Mouse (Mus musculus) stomach, embryonic 16.5 days (tissue): Measurements from ENCODE around the gene Acap2. TPM values are rescaled to one million over a fixed set of nuclear protein-coding genes. Genes with fewer than 3 reads are reported as not detected.

ENCODE experiments used
- ATAC-seq: fragments of 200-750 bp; cut with Nextera tagmentation; 2 replicates; pipeline ENCODE4 v1.8.0; 2017; ENCODE audit warnings: moderate number of reproducible peaks, moderate TSS enrichment; ENCODE audit not compliant: insufficient read depth, low FRiP score
- H3K27ac ChIP-seq: fragments of 300-500 bp; sonication (generic); 2 replicates; pipeline ENCODE4 v1.5.1; 2014; ENCODE audit warnings: low read length
- H3K27me3 ChIP-seq: fragments of 300-500 bp; sonication (generic); 2 replicates; pipeline ENCODE4 v1.6.1; 2014; ENCODE audit warnings: low read length, control low read depth, mixed read lengths; ENCODE audit not compliant: control insufficient read depth, insufficient read depth
- H3K36me3 ChIP-seq: fragments of 300-500 bp; sonication (generic); 2 replicates; pipeline ENCODE4 v1.6.1; 2014; ENCODE audit warnings: low read length; ENCODE audit not compliant: control insufficient read depth, insufficient read depth
- H3K4me1 ChIP-seq: fragments of 300-500 bp; sonication (generic); 2 replicates; pipeline ENCODE4 v1.6.1; 2014; ENCODE audit warnings: low read length, control low read depth, mixed read lengths; ENCODE audit not compliant: control insufficient read depth, insufficient read depth
- H3K4me2 ChIP-seq: fragments of 300-500 bp; sonication (generic); 2 replicates; pipeline ENCODE4 v1.6.1; 2014; ENCODE audit warnings: low read depth, low read length, mixed read lengths
- H3K4me3 ChIP-seq: fragments of 300-500 bp; sonication (generic); replicated peaks from 2 replicates; pipeline ENCODE4 v1.5.1; 2014; ENCODE audit warnings: mild to moderate bottlenecking, low read length
- H3K9ac ChIP-seq: fragments of 300-500 bp; sonication (generic); 2 replicates; pipeline ENCODE4 v1.6.1; 2014; ENCODE audit warnings: low read length
- H3K9me3 ChIP-seq: fragments of 300-500 bp; sonication (generic); replicated peaks from 2 replicates; pipeline ENCODE4 v1.6.1; 2016; ENCODE audit warnings: low read length, control low read depth; ENCODE audit not compliant: control insufficient read depth
- WGBS: fragments of 180-500 bp; shearing (Covaris S2); extraction: QIAGEN DNeasy Blood & Tissue Kit; methylation state at CpG from one replicate; pipeline ENCODE4 v1.1.7; 2014; 5-methylcytosine and 5-hydroxymethylcytosine counted together
- polyA plus RNA-seq: library from polyadenylated mRNA; unstranded; fragments of >200 nt; fragmentation: Nextera tagmentation; extraction: Ambion mirVana; gene quantifications from 2 replicates; pipeline ENCODE4 v1.2.1, GENCODE M21; 2015

Gene Acap2
- polyA plus RNA-seq, 1 experiment from 2014 or later: 21.4 TPM

DNA sequence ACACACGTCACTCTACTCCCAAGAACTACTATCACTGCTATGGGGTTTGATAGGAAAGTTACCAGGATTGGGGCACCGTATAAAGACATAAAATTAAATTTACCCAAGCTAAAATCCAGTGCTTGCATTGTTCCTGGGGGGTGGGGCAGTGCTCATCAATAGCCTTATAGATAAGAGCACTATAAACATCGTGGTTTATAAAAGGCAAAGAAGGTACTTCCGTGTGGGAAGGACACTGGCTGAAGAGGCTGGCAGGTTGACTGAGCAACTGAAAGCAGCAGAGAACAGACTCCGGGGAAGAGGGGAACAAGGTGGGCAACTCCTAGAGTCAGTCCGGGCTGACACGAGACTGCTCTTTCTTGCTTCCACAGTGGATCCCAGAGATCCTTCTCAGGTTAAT is 33.1 kb downstream of the Acap2 start:
- ATAC-seq: no peak
- H3K9ac ChIP-seq: no peak overlapping the region
- no peaks in the 10 kb centered on the region for H3K36me3 ChIP-seq
- H3K27me3 ChIP-seq: no peaks in the 10 kb centered on the region
- H3K9me3 ChIP-seq: no peaks in the 10 kb centered on the region
- no peak overlapping the region for H3K4me2 ChIP-seq
- H3K4me1 ChIP-seq: peaks cover 28% of the 10 kb centered on the region
- no peak overlapping the region for H3K4me3 ChIP-seq
- peak overlapping the region; percentile 29; the same call in 1 of the 2 replicates for H3K27ac ChIP-seq
- WGBS: 47% methylated on average over 7 of the region's 7 CpGs

DNA sequence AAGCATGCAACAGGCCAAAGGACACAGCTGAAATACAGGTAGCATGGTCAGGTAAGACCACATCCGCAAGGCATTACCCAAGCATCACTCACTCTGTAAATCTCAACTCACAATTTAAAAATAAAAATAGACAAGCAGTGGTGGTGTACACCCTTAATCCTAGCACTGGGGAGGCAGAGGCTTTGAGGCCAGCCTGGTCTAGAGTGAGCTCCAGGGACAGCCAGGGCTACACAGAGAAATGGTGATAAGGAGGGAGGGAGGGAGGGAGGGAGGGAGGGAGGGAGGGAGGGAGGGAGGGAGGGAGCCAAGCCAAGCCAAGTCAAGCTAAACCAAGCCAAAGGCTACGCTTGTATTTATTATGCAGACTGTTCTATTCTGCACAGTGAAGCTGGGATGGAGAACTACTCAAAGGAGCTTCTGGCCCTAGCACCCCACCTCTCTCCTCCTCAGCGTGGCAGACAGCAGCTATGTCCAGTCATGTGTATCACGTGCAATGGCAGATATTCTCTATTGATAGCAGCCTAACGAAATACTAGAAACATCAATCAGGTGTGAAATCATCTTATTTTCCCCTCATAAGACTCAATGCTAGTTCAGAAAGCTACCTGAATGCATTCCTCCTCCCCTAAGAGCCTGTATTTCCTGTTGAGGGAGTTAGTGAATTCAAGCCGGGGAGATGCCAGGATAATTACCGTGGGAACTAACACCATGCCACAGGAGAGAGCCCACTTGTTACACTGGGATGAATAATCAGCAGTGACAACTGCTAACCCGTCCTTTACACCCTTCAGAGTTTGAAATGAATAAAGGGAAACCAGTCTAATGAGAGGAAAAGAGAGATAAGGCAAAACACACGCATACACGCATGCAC is 33.8 kb downstream of the Acap2 start:
- H3K4me2 ChIP-seq: no peak overlapping the region
- peak overlapping the region; percentile 51 for H3K27ac ChIP-seq
- peaks cover 28% of the 10 kb centered on the region for H3K4me1 ChIP-seq
- no peaks in the 10 kb centered on the region for H3K9me3 ChIP-seq
- no peak overlapping the region for H3K9ac ChIP-seq
- no peak for ATAC-seq
- no peaks in the 10 kb centered on the region for H3K27me3 ChIP-seq
- no peak overlapping the region for H3K4me3 ChIP-seq
- H3K36me3 ChIP-seq: no peaks in the 10 kb centered on the region
- WGBS: 55% methylated on average over 10 of the region's 10 CpGs

GRCm38 (mm10) chr16:31165907-31166306 is 35.1 kb downstream of the Acap2 start:
- peak; percentile 44; the same call in 1 of the 2 replicates for ATAC-seq
- H3K9me3 ChIP-seq: no peaks in the 10 kb centered on the region
- H3K27ac ChIP-seq: peak overlapping the region; percentile 53
- no peak overlapping the region for H3K4me2 ChIP-seq
- WGBS: 54% methylated on average over 4 of the region's 4 CpGs
- no peaks in the 10 kb centered on the region for H3K27me3 ChIP-seq
- H3K9ac ChIP-seq: no peak overlapping the region
- no peaks in the 10 kb centered on the region for H3K36me3 ChIP-seq
- H3K4me1 ChIP-seq: peaks cover 28% of the 10 kb centered on the region
- H3K4me3 ChIP-seq: no peak overlapping the region

DNA sequence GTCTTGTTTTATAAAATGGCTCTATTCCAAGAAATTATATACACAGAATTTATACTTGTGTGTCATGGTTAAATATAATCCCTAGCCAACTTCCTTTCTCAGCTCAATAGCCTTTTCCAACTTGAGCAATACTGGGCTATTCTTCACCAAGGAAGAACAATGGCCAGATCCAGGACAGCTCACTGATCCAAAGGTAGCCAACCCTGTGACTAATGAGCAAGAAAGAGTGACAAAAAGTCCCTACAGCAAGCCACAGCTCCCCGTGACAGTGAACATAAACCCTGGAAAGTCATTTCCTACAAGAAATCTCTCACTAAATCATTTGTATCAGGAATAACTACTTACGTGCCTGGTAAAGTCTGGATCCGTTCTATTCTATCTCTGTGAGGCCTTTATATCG is 35.6 kb downstream of the Acap2 start:
- Histone ChIP-seq H3K9me3 (no peaks in the 10 kb centered on the region), H3K27me3 (no peaks in the 10 kb centered on the region), H3K9ac (no peak overlapping the region), H3K4me3 (no peak overlapping the region), H3K36me3 (no peaks in the 10 kb centered on the region), H3K4me1 (peaks cover 28% of the 10 kb centered on the region), H3K27ac (peak overlapping the region; percentile 53), H3K4me2 (no peak overlapping the region)
- ATAC-seq: no peak
- WGBS: 67% methylated on average over 4 of the region's 4 CpGs

- no peaks in the 10 kb centered on the region for H3K27me3 ChIP-seq
- no peaks in the 10 kb centered on the region for H3K36me3 ChIP-seq
- H3K4me1 ChIP-seq: peaks cover 22% of the 10 kb centered on the region
- no peak overlapping the region for H3K4me2 ChIP-seq
- WGBS: 89% methylated on average over 4 of the region's 4 CpGs
- H3K9me3 ChIP-seq: no peaks in the 10 kb centered on the region
- no peak for ATAC-seq
- no peak overlapping the region for H3K27ac ChIP-seq
- no peak overlapping the region for H3K9ac ChIP-seq
- no peak overlapping the region for H3K4me3 ChIP-seq
Measured at GRCm38 (mm10) chr16:31164125-31164524, 36.9 kb downstream of the Acap2 start.

DNA sequence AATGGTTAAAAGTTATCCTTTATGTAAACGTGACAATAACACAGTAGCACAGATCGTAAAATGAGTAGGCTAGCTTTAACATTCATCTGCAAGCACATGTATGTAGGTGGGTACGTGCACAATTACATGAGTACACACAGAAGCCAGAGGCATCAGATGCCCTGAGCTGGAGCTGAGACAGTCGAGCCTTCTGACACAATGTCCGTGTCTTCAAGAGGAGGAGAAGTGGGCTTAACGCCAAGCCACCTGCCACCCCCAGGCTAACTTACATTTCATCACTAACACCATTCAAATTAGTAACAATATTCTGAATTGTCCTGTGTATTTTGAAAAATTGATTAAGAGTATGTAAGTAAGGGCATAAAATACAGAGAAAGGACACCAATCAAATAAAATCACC is 40.6 kb downstream of the Acap2 start:
- Histone ChIP-seq H3K9me3 (peaks cover 11% of the 10 kb centered on the region), H3K4me2 (no peak overlapping the region), H3K27me3 (no peaks in the 10 kb centered on the region), H3K4me1 (peaks cover 4% of the 10 kb centered on the region), H3K27ac (no peak overlapping the region), H3K9ac (no peak overlapping the region), H3K4me3 (no peak overlapping the region), H3K36me3 (peaks cover 17% of the 10 kb centered on the region)
- 68% methylated on average over 6 of the region's 6 CpGs for WGBS
- no peak for ATAC-seq

DNA sequence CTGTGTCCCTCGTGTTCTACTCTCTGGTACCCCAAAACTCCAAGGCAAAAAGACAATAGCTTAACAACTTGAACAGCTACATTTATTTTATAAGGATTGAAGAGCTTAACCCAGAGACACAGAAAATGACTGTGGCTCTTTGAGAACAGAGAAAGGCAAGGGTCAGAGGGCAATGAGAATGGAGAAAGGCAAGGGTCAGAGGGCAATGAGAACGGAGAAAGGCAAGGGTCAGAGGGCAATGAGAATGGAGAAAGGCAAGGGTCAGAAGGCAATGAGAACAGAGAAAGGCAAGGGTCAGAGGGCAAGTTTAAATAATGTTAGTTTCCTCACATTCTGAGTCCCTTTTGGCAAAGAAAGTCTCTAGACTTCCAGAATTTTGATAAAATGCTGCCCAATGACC is 41.6 kb downstream of the Acap2 start:
- ATAC-seq: no peak
- Histone ChIP-seq H3K4me3 (no peak overlapping the region), H3K36me3 (peaks cover 27% of the 10 kb centered on the region), H3K9me3 (peaks cover 14% of the 10 kb centered on the region), H3K4me1 (no peaks in the 10 kb centered on the region), H3K9ac (no peak overlapping the region), H3K27me3 (no peaks in the 10 kb centered on the region), H3K4me2 (no peak overlapping the region), H3K27ac (no peak overlapping the region)
- WGBS: 58% methylated on average over 2 of the region's 2 CpGs

- Histone ChIP-seq H3K27ac (no peak overlapping the region), H3K9ac (no peak overlapping the region), H3K27me3 (no peaks in the 10 kb centered on the region), H3K4me2 (no peak overlapping the region), H3K4me1 (no peaks in the 10 kb centered on the region), H3K36me3 (0 out of 2 replicates have a peak, but pooled peaks cover 9% of the 10 kb centered on the region), H3K9me3 (peaks cover 1% of the 10 kb centered on the region; the same call in 1 of the 2 replicates), H3K4me3 (no peak overlapping the region)
- ATAC-seq: no peak
- WGBS: 93% methylated on average over 4 of the region's 4 CpGs
Measured at GRCm38 (mm10) chr16:31149841-31150240, 51.2 kb downstream of the Acap2 start.

DNA sequence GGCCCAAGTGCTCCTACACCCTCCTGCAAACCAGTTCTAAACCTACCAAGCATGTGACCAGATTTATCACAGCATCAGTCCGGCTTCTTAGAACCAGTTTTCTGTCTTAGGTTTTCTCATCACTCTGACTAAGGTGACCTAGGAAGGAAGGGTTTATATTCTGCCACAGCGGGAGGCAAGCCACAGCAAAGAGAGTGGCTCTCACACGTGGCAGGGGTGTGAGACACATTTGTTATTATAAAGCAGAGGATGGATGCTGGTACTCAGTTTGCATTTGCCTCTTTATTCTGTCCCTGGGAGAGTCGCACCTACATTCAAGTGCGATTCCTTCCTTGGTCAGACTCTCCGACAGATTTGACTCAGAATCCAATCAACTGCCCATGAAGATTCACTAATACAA is 52.2 kb downstream of the Acap2 start:
- WGBS: 68% methylated on average over 6 of the region's 6 CpGs

More for the DNA sequence above, 52.2 kb downstream of the Acap2 start:
- no peak overlapping the region for H3K9ac ChIP-seq
- no peak for ATAC-seq
- no peaks in the 10 kb centered on the region for H3K9me3 ChIP-seq
- no peak overlapping the region for H3K4me2 ChIP-seq
- H3K4me3 ChIP-seq: no peak overlapping the region
- H3K4me1 ChIP-seq: no peaks in the 10 kb centered on the region
- H3K36me3 ChIP-seq: 0 out of 2 replicates have a peak, but pooled peaks cover 4% of the 10 kb centered on the region
- H3K27ac ChIP-seq: no peak overlapping the region
- H3K27me3 ChIP-seq: no peaks in the 10 kb centered on the region
